Mouse (Mus musculus): ENCODE results near the gene Ubxn11. TPM values are rescaled to one million over a fixed set of nuclear protein-coding genes. Genes with fewer than 3 reads are reported as not detected.

Ubxn11 gene
- polyA plus RNA-seq, 1 experiment: 28.8 TPM

GRCm38 (mm10) chr4:134098628-134099027 lies 3.7 kb upstream of the Ubxn11 start:
- WGBS: 31% methylated on average over 8 of the region's 8 CpGs

GRCm38 (mm10) chr4:134100245-134100644 lies 2.1 kb upstream of the Ubxn11 start:
- H3K4me1 ChIP-seq (ENCODE audit: control insufficient read depth, insufficient read depth, low read length): no peaks in the 10 kb centered on the region
- TF ChIP-seq CTCF (IDR thresholded peaks at IDR 0.05; ENCODE audit: insufficient read depth, low read length): no peak
- no peak for TF ChIP-seq POLR2A (IDR thresholded peaks at IDR 0.05; ENCODE audit: borderline replicate concordance, extremely low read depth, low read depth, low read length)
- H3K4me3 ChIP-seq (replicated peaks; ENCODE audit: extremely low read depth, low read depth, low read length): no peak overlapping the region
- WGBS: 74% methylated on average over 4 of the region's 4 CpGs
- DNase-seq: no peak

More at GRCm38 (mm10) chr4:134098628-134099027, 3.7 kb upstream of the Ubxn11 start:
- no peak overlapping the region for H3K4me3 ChIP-seq (replicated peaks; ENCODE audit: extremely low read depth, low read depth, low read length)
- TF ChIP-seq CTCF (IDR thresholded peaks at IDR 0.05; ENCODE audit: insufficient read depth, low read length) (no peak), POLR2A (IDR thresholded peaks at IDR 0.05; ENCODE audit: borderline replicate concordance, extremely low read depth, low read depth, low read length) (no peak)
- no peak for DNase-seq
- no peaks in the 10 kb centered on the region for H3K4me1 ChIP-seq (ENCODE audit: control insufficient read depth, insufficient read depth, low read length)

DNA sequence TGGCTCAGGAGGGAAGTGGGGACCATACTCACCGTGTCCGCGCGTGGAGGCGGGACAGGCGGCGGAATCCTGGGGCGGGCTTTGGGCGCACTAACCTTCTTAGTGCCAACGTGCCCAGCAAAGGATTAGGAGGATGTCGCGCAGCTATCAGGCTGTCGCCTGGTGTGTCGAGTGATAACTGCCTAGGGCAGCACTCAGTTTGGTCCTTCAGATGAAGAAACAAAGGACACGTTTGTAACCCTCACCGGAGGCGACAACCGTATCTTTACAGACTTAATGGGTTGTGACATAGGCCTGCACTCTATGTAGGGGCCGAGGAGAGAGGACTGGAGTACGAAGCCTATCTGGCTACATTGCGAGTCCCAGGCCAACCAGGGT lies 361 bp downstream of the Ubxn11 start:
- H3K4me3 ChIP-seq (replicated peaks; ENCODE audit: extremely low read depth, low read depth, low read length): peak overlapping the region; percentile 86
- no peaks in the 10 kb centered on the region for H3K4me1 ChIP-seq (ENCODE audit: control insufficient read depth, insufficient read depth, low read length)
- WGBS: 7% methylated on average over 21 of the region's 21 CpGs
- DNase-seq: no peak
- no peak for TF ChIP-seq CTCF (IDR thresholded peaks at IDR 0.05; ENCODE audit: insufficient read depth, low read length)
- no peak for TF ChIP-seq POLR2A (IDR thresholded peaks at IDR 0.05; ENCODE audit: borderline replicate concordance, extremely low read depth, low read depth, low read length)

DNA sequence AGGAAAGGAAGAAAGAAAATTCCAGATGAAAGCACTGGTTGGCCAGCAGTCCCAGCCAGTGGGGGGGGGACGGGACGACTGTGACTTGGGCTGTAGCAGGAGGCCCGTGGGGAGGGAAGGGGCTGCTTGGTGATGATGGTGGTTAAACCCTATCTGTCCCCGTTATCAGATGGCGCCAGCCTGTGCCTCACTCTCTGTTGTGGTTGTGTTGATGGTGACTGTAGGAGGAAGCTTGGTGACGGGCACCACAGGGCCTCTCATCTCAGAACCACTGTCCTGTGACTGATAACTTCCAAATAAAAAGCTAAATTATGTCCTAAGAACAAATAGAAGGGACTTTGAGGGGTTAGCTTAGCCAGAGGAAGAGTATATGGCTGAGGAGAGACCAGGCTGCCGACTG lies 3.7 kb downstream of the Ubxn11 start:
- DNase-seq: no peak
- Histone ChIP-seq H3K4me3 (replicated peaks; ENCODE audit: extremely low read depth, low read depth, low read length) (no peak overlapping the region), H3K4me1 (ENCODE audit: control insufficient read depth, insufficient read depth, low read length) (no peaks in the 10 kb centered on the region)
- 55% methylated on average over 7 of the region's 7 CpGs for WGBS
- no peak for TF ChIP-seq POLR2A (IDR thresholded peaks at IDR 0.05; ENCODE audit: borderline replicate concordance, extremely low read depth, low read depth, low read length)

DNA sequence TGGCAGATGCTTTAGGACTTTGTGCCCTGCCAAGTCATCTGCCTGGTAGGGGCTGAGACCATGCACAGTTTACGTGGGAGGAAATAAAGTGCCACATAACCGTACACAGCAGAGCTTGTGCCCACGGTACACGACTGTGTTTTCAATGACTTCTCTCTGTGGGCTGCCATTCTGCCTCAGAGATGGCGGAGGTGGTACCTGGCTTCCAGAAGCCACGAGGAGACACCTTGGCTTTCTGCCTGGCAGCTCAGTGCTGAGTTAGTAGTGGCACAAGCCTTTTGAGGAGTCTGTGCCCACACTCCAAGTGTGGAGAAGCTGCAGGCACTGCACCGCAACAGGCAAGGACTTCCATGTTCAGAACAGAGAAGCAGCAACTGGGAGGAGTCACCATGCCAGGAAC lies 5.4 kb downstream of the Ubxn11 start:
- Histone ChIP-seq H3K4me3 (replicated peaks; ENCODE audit: extremely low read depth, low read depth, low read length) (no peak overlapping the region), H3K4me1 (ENCODE audit: control insufficient read depth, insufficient read depth, low read length) (no peaks in the 10 kb centered on the region)
- TF ChIP-seq CTCF (IDR thresholded peaks at IDR 0.05; ENCODE audit: insufficient read depth, low read length) (no peak), POLR2A (IDR thresholded peaks at IDR 0.05; ENCODE audit: borderline replicate concordance, extremely low read depth, low read depth, low read length) (no peak)
- DNase-seq: no peak
- WGBS: 77% methylated on average over 7 of the region's 7 CpGs

- no peak for DNase-seq
- Histone ChIP-seq H3K4me1 (ENCODE audit: control insufficient read depth, insufficient read depth, low read length) (no peaks in the 10 kb centered on the region), H3K4me3 (replicated peaks; ENCODE audit: extremely low read depth, low read depth, low read length) (no peak overlapping the region)
- 29% methylated on average over 5 of the region's 5 CpGs for WGBS
- no peak for TF ChIP-seq POLR2A (IDR thresholded peaks at IDR 0.05; ENCODE audit: borderline replicate concordance, extremely low read depth, low read depth, low read length)
- TF ChIP-seq CTCF (IDR thresholded peaks at IDR 0.05; ENCODE audit: insufficient read depth, low read length): no peak
These were observed 5.8 kb downstream of the Ubxn11 start for GRCm38 (mm10) chr4:134108196-134108595.

DNA sequence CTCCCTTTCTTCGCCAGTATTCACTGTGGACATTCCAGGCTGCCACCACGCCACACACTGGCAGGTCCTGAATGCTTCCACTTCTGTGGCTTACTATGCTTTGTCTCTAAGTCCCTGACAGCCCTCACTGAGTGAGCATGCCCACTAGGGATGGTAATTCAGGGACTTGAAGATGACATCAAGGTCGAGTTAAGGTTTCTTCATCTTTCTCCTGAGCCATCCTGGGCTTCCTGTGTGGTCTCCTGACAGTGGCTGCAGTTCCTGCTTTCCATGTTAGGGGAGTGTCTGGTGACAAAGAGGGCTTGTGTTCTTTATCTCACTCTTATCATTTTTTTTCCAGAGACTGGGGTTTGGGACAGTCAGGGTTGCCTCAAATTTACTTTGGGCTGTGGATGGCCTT lies 8.3 kb downstream of the Ubxn11 start:
- TF ChIP-seq CTCF (IDR thresholded peaks at IDR 0.05; ENCODE audit: insufficient read depth, low read length) (no peak), POLR2A (IDR thresholded peaks at IDR 0.05; ENCODE audit: borderline replicate concordance, extremely low read depth, low read depth, low read length) (no peak)
- no peaks in the 10 kb centered on the region for H3K4me1 ChIP-seq (ENCODE audit: control insufficient read depth, insufficient read depth, low read length)
- no peak overlapping the region for H3K4me3 ChIP-seq (replicated peaks; ENCODE audit: extremely low read depth, low read depth, low read length)
- WGBS: 35% methylated on average over 3 of the region's 3 CpGs
- DNase-seq: no peak

- no peak for DNase-seq
- Histone ChIP-seq H3K4me1 (ENCODE audit: control insufficient read depth, insufficient read depth, low read length) (no peaks in the 10 kb centered on the region), H3K4me3 (replicated peaks; ENCODE audit: extremely low read depth, low read depth, low read length) (no peak overlapping the region)
- TF ChIP-seq CTCF (IDR thresholded peaks at IDR 0.05; ENCODE audit: insufficient read depth, low read length) (no peak), POLR2A (IDR thresholded peaks at IDR 0.05; ENCODE audit: borderline replicate concordance, extremely low read depth, low read depth, low read length) (no peak)
- WGBS: 68% methylated on average over 6 of the region's 6 CpGs
These were observed 10.0 kb downstream of the Ubxn11 start for GRCm38 (mm10) chr4:134112403-134112802.

GRCm38 (mm10) chr4:134113356-134113994 lies 11.1 kb downstream of the Ubxn11 start:
- no peak for DNase-seq
- Histone ChIP-seq H3K4me3 (replicated peaks; ENCODE audit: extremely low read depth, low read depth, low read length) (no peak overlapping the region), H3K4me1 (ENCODE audit: control insufficient read depth, insufficient read depth, low read length) (no peaks in the 10 kb centered on the region)
- WGBS: 73% methylated on average over 10 of the region's 10 CpGs
- TF ChIP-seq CTCF (IDR thresholded peaks at IDR 0.05; ENCODE audit: insufficient read depth, low read length) (no peak), POLR2A (IDR thresholded peaks at IDR 0.05; ENCODE audit: borderline replicate concordance, extremely low read depth, low read depth, low read length) (no peak)

GRCm38 (mm10) chr4:134114038-134114437 lies 11.7 kb downstream of the Ubxn11 start:
- WGBS: 89% methylated on average over 4 of the region's 4 CpGs
- no peak for TF ChIP-seq CTCF (IDR thresholded peaks at IDR 0.05; ENCODE audit: insufficient read depth, low read length)
- TF ChIP-seq POLR2A (IDR thresholded peaks at IDR 0.05; ENCODE audit: borderline replicate concordance, extremely low read depth, low read depth, low read length): no peak
- H3K4me1 ChIP-seq (ENCODE audit: control insufficient read depth, insufficient read depth, low read length): no peaks in the 10 kb centered on the region
- H3K4me3 ChIP-seq (replicated peaks; ENCODE audit: extremely low read depth, low read depth, low read length): no peak overlapping the region
- no peak for DNase-seq
